Mouse (Mus musculus) left cerebral cortex, postnatal 4 days (tissue): Measurements from ENCODE around the gene Bik. TPM values are rescaled to one million over a fixed set of nuclear protein-coding genes. Genes with fewer than 3 reads are reported as not detected.

Source experiments
- DNase-seq: peaks from one replicate; pipeline ENCODE4 v3.0.0-alpha.2; 2022
- intact Hi-C: fragments of 180-260 bp; cut with DNase I; formaldehyde crosslinking; loops from one replicate; pipeline ENCODE4 v1.15.1; 2025
- total RNA-seq, 2 experiments: library from RNA; stranded (reverse); gene quantifications; 2 replicates each; pipeline ENCODE4 v1.2.3; 2021

Gene Bik
- total RNA-seq, 2 experiments from 2014 or later, result not detected

DNA sequence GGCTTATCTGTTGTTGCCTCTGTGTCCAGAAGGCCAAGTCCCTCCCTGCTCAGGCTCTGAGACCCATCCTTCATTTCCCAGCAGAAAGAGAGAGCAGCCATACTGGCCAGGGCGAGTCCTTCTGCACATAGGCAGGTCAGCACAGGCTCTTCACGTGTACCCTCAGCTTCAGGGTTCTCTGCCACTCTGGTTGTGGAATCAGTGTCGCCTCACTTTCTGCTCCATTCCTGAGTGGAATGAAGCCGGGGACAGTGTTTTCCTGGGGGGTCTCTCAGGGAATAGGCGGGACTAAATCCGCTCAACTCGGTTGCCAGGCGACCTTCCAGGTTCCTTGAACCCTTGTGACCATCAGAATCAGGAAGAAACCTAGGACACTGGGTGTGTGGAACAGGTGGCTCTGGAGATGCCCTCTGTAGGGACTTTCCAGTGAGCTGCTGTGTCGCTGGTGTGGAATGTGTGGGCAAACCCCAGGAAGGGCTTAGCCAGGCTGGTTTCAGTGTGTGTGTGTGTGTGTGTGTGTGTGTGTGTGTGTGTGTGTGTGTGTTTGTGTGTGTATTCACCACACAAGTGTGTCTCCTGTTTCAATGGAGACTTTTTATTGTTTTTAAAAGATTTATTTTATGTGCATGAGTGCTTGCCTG, 15.1 kb downstream of the Bik start:
- intact Hi-C loops, result no loop called here
- no peak for DNase-seq

DNA sequence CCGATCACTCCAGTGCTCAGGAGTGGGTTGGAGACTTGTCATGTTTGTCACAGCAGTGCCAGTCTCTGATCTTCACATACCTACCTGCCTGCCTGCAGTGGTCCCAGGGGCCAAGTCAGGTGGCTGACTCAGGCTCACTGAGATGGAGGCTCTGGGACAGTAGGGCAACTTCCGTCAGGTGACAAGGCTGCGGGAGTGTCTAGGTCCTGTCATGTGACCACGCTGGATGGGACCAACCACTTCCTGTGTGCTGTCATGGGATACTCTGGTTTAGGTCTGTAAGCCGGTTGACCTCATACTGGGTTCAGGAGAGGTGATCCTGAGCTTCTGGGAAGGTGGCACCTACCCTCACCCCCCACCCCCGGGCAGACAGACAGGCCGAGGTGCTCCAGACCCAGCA, 19.4 kb downstream of the Bik start:
- no peak for DNase-seq
- intact Hi-C loops, result no loop called here

DNA sequence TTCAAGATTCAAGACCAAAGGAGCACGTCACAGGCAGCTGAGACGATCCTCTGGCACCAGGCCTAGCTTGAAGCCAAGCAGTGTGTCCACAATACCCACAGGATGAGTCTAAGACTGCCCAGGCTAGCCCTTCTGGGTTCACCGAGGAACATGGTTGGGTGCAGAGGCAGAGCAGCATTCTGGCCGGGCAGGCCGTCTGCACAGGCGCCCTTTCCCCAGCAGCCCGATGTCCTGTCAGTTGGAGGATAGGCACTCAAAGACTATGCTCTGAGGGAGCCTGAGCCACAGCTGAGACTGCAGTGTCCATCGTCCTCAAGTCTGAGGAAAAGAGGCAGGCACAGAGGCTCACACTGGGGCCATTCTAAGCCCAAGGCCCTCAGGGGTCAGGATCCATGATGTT, 20.5 kb downstream of the Bik start:
- DNase-seq, result no peak
- intact Hi-C loops, result no loop called here

DNA sequence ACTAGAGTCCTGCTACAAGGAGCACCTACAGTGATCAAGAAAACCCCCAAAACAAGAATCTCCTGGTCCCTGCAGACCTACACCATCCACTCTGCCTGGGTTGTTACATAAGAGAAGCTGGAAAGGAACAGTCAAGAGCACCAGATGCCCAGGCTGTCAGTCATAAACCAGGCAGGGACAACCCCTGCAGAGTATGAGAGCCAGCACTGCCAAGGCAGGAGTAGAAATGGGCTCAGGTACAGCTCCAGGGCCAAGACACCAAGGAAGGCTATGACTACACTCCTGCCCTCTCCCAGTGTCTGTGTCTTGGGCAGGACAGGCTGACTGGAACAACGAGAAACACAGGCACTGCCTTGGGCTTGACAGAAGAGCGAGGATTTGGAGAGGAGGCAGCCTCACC, 23.5 kb downstream of the Bik start:
- intact Hi-C loops, result no loop called here
- DNase-seq, result no peak

DNA sequence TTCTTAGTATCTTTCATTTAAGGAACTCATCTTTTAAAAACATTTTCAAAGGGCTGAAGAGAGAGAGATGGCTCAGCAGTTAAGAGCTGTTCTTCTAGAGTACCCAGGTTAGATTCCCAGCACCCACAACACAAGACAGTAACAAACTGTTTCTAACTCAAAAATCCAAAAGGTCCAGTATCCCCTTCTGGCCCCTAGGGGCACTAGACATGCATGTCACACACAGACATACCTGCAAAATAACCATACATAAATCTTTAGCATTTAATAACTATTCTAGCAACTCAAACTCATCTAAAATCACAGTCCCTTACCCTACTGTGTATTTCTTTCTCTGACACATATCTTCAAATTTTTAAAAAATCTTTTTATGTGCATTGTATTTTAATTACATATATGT, 27.2 kb downstream of the Bik start:
- no peak for DNase-seq
- intact Hi-C loops, result no loop called here

DNA sequence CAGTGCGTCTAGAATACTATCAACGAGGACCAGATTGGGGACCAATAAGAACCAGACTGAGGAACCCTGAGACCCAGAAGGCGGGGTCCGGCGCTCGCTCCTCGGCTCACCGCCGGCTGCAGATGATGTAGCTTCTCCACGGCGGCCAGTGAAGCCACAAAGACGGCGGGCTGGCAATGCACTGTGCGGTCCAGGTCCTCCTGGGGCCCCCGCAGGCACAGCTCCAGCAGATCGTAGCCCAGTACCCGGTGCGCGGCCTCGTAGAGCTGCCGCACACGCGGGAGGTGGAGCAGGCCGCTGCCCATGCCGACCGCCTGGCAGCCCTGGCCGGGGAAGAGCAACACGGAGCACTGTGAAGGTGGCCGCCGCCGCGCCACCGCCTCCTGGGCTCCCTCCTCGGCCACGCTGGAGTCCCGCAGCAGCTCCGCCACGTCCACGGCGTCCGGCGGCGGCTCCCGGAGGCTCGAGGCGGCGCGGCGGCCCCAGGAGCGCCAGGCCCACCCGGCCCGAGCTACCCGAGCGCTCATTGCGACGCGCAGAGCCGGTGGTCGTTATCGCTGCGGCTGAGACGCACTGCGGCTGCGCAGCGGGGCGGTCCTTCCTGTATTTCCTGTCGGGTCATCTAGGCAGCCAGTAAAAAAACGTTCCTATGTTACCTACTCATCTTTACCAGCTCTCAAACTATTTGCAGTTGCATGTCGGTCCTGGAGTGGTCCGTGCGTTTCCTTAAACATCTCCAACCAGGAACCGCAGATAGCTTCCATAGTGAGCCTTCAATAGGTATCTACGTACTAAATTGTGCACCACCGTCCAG, 28.7 kb downstream of the Bik start:
- peak; percentile 87 for DNase-seq

DNA sequence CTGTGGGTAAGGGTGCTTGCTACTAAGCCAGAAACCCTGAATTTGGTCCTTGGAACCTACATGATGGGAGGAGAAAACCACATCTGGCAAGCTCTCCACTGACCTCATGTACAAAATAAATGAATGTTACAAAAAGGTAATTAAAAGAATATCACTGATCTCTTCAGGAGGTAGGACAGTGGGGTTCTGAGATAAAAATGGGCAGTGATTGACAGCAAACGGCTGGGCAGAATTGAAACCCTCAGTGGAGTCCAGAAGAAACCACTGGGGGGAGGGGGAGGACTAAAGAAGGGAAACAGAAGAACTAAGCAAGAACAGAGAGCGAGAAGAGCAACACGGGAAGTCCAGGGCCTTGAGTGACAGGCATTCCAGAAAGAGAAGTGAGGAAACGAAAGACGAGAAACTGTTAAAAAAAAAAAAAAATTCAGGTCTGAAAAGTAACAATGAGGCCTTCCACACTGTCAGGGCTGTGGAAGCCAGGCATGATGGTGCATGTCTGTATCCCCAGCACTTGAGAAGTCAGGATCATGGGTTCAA, 34.3 kb downstream of the Bik start:
- DNase-seq, result no peak
- intact Hi-C loops, result no loop called here

More for the DNA sequence above, 28.7 kb downstream of the Bik start:
- intact Hi-C loops, result no loop called here

DNA sequence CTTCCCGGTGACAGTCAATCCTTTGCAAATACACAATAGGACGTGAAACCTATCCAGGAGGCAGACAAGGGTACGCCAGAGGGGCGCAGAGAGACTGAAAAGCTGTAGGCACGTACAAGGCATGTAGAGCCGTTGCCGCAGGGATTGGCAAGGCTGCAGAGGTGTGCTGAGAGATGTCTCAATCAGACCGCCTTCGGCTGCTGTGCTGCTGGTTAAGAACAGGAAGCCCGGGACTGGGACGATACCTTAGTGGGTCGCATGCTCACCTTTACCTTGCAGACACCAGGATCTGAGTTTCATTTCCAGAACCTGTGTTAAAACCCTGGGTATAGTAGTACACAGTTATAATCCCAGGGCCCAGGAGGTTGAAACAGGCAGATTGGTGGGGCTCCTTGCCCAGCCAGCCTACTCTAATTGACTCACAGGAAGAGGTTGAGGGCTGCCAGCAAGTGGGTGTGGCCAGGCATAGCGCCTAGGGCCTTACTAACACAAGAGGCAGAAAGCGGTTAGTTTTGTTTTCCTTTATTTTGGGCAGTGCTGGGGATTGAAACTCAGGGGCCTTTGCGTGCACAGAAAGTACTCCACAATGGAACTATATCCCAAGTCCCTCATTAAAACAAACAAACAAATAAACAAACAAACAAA, 36.1 kb downstream of the Bik start:
- intact Hi-C loops, result no loop called here
- DNase-seq, result peak; percentile 86

DNA sequence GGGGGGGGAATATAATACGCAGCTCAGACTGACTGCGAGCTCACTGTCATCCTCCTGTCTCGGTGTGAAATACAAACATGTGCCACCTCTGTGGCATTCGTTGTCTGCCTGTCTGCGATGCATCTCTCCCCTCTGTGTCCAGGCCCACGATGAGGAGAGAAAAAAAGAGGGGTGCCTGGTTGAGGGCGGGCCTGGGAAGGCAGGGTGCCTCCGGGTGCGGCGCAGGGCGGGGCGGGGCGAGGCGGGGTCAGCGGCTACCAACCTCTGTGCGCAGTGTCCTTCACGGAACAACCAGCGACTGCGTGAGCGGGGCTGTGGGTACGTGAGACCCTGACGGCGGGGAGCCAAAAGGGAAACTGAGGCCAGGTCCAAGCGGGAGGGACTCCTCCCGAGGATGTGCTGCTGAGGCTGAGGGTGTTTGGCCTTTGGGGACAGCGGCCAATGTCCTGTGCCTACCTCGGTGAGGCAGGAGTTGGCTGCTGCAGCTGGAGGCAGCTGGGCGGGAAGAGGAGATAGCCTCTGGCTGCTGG, 36.7 kb downstream of the Bik start, which contains the start of the genes Tspo and Mcat:
Gene Tspo, plus strand, starts transcription at position 266 of the 530 bp plus-strand sequence.
Gene Mcat, minus strand, starts transcription at position 461 of the 530 bp plus-strand sequence.
- peak; percentile 21 for DNase-seq
- intact Hi-C loops, result no loop called here

DNA sequence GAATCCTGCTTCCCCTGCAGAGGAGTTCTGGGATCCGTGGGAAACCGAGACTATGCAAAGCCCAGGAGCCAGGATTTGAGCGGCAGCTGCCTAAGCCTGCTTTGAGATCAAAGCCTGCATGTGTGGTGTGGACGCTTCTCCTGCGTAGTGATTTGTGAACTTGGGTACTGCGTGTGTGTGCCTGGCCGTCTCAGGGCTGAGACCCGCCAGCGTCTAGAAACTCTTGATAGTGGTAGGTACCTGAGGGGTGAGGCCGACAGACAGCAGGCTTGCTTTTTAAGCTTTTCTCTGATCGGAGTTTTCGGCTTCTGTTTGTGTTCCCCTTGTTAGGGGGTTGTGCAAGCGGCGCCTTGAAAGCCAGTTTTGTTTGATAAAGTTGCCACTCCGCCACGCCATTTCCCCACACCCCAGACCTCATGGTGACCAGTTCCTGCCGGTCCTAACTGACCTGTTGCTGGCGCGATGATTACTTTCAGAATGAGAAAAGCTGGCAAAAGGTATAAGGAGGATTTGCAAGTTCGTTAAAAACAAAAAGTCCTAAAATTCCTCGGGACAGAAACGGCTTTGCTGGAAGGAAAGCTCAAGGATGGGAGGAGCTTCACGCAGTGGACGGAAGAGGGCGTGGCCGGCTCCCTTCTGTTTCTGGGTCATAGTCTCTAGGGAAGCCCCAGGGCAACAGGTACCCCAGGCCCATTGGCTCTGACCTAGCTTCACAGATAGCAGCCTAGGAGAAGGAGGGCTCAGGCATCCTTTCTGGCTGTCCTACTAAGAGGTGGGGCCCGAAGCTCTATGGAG, 37.4 kb downstream of the Bik start:
- intact Hi-C loops, result no loop called here
- DNase-seq, result no peak

DNA sequence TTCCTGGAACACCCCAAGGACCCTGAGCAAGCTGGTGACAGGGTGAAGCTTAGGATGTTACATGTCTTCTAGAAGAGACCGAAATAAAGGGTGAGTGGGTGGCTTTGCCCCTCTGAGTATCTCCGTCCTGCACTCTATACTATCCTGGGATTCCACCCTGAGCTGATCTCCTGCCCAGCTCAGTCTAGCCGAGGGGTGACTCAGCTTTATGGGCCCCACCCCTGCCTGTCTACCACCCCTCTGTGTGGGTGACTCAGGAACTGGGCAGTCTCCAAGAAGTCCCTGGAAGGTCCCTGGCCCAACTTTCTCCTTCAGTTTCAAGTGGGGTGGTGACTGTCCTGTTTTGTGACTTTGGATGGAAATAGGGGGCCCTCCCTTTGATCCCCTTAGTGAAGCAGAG, 38.8 kb downstream of the Bik start:
- intact Hi-C loops, result no loop called here
- no peak for DNase-seq

DNA sequence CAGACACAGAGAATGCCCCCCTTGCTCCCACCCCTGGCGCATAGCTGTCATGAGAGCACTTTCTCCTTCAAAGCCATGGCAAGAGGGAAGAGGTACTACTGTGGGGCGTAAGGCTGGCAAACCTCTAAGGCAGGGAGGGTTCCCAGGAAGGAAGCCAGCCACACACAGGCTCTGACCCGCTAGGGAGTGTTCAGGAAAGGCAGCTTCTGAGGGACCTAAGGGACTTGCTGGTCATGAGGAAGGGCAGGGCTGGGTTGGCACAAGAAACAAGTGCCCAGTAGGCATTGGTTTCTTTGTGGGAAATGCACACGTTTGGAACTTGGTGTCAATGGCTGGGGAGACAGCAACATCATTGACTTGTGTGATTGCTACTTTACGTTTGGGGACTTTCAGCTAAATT, 39.3 kb downstream of the Bik start:
- intact Hi-C loops, result no loop called here
- no peak for DNase-seq

DNA sequence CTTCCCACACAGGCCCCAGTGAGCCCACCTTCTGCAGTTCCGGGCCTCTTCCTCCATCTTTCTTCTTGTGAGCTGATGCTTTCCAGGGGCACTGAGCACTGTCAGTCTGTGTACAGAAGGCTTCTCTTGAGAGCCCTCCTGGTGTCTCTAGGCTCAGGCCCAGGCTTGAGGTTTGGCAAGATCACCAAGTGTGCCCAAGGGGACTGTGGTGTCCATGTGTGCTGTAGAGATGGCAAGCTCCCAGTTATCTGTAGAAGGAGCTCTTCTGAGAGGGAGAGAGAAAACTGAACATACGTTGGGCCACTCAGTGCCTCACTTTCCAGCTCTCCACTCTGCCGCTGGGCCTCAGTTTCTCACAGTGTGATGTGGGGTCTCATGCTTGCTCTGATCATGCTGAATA, 41.1 kb downstream of the Bik start:
- intact Hi-C loops, result no loop called here
- no peak for DNase-seq

DNA sequence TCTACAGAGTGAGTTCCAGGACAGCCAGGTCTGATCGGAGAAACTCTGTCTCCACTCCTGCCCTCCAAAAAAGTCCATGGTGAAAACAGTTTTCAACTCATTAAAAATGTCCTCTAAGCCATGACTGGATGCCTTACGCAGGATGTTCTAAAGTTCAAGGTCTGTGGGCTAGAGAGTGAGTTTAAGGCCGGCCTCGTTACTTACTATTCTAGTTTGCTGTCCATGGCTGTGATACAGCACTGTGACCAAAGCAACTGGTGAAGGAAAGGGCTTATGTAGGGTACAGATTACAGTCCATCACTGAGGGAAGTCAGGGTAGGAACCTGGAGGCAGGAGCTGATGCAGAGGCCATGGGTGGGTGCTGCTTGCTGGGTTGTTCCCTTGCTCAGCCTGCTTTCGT, 41.9 kb downstream of the Bik start:
- intact Hi-C loops, result no loop called here
- DNase-seq, result no peak

DNA sequence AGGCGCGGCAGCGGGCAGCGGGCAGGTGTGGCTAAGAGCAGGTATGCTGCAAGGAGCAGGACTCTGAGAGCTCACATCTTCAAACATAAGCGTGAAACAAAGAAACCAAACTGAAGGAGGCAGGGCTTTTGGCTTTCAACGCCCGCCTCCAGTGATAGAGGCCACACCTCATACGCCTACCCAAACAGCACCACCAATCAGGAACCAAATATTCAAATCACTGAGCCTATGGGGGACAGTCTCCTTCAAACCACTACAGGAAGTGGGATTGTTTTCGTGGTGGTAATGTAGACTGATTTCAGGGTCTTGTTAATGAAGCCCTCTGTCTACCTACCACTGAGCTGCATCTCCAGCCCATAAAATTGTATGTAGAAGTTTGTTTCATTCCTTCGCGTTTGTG, 43.0 kb downstream of the Bik start:
- DNase-seq, result no peak
- intact Hi-C loops, result no loop called here

DNA sequence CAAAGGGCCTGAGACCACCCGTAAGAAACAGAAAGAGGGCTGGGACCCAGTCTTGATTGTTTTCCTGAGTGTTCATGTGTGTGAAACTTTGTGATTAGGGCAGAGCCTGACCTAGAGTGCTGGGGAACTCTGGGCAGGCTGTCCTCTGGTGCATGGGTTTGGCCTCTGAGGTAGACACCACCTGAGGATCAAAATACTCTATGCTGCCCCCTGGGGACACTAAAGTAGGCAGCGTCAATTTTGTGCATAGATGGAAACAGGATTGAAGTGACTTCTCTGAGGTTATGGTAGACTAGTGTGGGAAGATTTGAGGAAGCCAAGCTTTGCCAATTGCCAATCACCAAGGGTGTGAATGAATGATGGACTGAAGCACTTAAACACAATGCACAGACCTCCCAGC, 44.0 kb downstream of the Bik start:
- DNase-seq, result no peak
- intact Hi-C loops, result no loop called here

DNA sequence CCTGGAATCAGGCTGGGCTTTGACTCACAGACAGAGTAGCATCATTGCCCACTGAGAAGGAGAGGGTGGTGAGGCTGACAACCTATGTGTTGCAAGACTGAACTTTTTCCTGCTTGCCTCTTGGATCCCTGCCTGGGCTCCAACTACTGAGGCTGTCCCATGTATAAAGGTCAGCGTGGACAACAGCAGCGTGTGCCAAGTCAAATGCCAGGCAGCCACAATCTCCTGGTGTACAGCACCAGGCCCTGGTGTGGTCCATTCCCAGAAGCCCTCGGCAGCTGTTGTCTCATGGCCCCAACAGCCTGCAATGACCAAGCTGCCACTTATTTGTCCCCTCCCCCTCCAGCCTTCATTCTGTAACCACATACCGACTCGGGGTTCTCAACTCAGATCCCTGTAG, 45.0 kb downstream of the Bik start:
- intact Hi-C loops, result no loop called here
- no peak for DNase-seq

DNA sequence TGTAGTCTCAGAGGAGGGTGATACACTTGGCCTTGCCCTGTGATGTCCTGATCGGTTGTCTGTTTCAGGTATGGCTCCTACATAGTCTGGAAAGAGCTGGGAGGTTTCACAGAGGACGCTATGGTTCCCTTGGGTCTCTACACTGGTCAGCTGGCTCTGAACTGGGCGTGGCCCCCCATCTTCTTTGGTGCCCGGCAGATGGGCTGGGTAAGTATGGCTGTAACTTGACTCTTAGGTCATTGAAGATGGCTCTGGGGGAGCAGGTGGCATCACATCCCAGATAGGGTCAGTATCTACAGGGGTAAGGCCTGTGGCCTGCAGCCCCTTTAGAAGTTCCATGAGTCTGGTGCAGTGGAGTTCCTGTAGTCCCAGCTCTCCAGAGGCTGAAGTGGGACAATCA, 45.5 kb downstream of the Bik start:
- DNase-seq, result no peak
- intact Hi-C loops, result no loop called here

DNA sequence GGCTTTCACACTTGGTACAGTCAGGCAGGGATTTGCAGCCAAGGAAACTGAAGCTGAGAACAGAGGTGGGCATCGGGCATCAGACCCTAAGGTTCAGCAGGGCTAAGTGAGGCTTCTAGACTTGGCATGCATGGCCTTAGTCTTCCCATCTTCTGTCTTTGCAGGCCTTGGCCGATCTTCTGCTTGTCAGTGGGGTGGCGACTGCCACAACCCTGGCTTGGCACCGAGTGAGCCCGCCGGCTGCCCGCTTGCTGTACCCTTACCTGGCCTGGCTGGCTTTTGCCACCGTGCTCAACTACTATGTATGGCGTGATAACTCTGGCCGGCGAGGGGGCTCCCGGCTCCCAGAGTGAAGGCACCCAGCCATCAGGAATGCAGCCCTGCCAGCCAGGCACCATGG, 46.9 kb downstream of the Bik start:
- intact Hi-C loops, result no loop called here
- no peak for DNase-seq

DNA sequence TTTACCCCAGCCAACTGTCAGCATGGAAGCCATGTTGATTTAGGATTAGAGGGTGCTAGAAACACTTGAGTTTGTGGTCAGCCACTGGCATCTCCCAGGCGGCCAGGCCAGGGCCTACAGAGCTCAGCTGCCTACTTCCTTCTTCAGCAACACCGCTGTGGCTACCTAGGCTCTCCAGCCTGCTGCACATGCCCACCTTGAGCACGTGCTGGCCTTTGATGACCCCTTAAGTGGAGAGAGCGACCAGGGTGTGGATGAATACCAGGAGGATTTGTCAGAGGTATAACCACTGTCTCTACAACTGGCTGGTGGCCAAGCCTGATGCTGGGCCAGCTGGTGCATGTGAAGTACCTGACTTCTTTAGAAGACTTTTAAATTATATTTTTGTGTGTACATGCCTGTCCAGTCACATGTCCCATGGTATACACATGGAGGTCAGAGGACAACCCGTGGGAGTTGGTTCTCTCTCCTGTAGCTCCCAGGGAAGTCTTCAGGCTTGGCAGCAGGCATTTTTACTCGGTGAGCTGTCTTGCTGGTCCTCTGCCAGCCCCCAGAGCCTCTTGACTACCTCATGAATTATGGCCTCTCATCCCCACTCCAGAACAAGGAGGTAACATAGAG, 48.2 kb downstream of the Bik start:
- no peak for DNase-seq
- intact Hi-C loops, result no loop called here
